In the genomic region with DNA sequence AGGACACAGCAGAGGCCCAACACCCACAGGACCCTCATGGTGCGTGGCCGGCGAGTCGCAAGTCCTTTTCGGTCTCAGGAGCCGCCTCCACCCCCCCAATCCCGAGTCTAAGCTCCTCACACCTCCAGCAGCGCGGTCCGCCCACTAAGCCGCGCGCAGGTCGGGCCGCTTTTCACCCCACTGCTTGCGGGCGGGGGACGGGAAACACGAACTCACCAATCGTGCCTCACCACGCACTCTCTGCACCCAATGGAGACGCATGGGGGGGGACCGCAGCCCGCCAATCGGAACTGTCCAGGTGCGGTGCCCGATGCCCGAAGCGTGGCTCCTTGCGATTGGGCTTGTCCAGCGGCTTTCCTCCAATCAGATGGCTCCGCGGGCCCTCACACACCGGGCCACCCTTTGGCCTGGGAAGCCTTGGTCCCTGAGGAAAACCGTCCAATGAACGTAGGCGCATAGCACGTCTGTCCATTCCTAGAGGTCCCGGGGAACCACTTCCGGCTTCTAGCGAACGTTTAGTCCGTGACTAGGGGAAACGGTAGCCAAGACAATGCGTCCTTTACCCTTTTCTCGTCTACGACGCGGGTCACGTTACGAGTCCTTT, we compare ENCODE assay signal across 8 mouse cellular contexts. TPM values are rescaled to one million over a fixed set of nuclear protein-coding genes. Genes with fewer than 3 reads are reported as not detected.
DNase-seq lines count a peak whose midpoint lies in the region; ATAC-seq lines count a peak whose summit lies in the region.

TSS of gene Hsp90b1 (minus strand) at position 192 of the 604 bp plus-strand sequence.
TSS of gene Ttc41 (plus strand) at position 494 of the 604 bp plus-strand sequence.

- peaks cover 26% of the 10 kb centered on the region for H3K36me3 ChIP-seq in hindbrain, embryonic 12.5 days

- H3K9me3 ChIP-seq in hindbrain, embryonic 12.5 days (replicated peaks), result no peaks in the 10 kb centered on the region

- no peaks in the 10 kb centered on the region for H3K27me3 ChIP-seq in hindbrain, embryonic 12.5 days

- H3K4me1 ChIP-seq in hindbrain, embryonic 12.5 days, result peaks cover 41% of the 10 kb centered on the region

- peak; percentile 100 for DNase-seq in NIH3T3 (ENCODE audit: low read depth)
- peak; percentile 99 to 100 for DNase-seq in cerebellum, postnatal 10 days
- DNase-seq in frontal cortex, postnatal 10 days (ENCODE audit: low spot score in 2 of 2), result peak; percentile 99 to 100
- peak; percentile 99 to 100 for DNase-seq in layer of hippocampus, postnatal 14 days (ENCODE audit: low spot score in 2 of 2)
- DNase-seq in lung, postnatal 14 days, result peak; percentile 97
- peak; percentile 99 for DNase-seq in retina, adult 2 months (ENCODE audit: low read depth, low spot score)
- DNase-seq in thymus, postnatal 36 days, result peak; percentile 96 to 99

- H3K4me2 ChIP-seq in hindbrain, embryonic 12.5 days (replicated peaks), result peak within 1 kb of the TSS; percentile 73

- H3K27ac ChIP-seq in hindbrain, embryonic 12.5 days, result peak within 1 kb of the TSS; percentile 90

- H3K4me3 ChIP-seq in hindbrain, embryonic 12.5 days, result peak within 1 kb of the TSS; percentile 86

- peak; percentile 99 for ATAC-seq in hindbrain, embryonic 12.5 days (ENCODE audit: low FRiP score)

- WGBS in hindbrain, embryonic 12.5 days, result under 1% methylated on average over 51 of the region's 51 CpGs

- peak within 1 kb of the TSS; percentile 90 for H3K9ac ChIP-seq in hindbrain, embryonic 12.5 days

RNA-seq across cellular contexts. Expression of gene Hsp90b1, which starts in this region (rescaled TPM):
- 551 and 555 TPM in 2 replicates for polyA plus RNA-seq in hindbrain, embryonic 12.5 days (2016; fragmentation: Nextera tagmentation; extraction: Ambion mirVana)
- 100 to 1,000 TPM; 269 to 327 TPM for total RNA-seq in layer of hippocampus, postnatal 14 days (2021)

RNA-seq across cellular contexts. Expression of gene Ttc41, which starts in this region (rescaled TPM):
- polyA plus RNA-seq in hindbrain, embryonic 12.5 days (2016; fragmentation: Nextera tagmentation; extraction: Ambion mirVana), result 2.6 and 3.4 TPM in 2 replicates
- 1 to 10 TPM; 1.4 to 1.9 TPM for total RNA-seq in layer of hippocampus, postnatal 14 days (2021)

Comparison
In these comparisons a context has a peak if more than half of its experiments do, and no peak if none do; other contexts are left out.
1. Peak in every context shown above with its lines: DNase-seq, ATAC-seq, H3K4me3 ChIP-seq and H3K27ac ChIP-seq.